Mouse (Mus musculus): ENCODE measurements at regions not wholly inside any gene's neighbourhood (a gene's known extent, or its start where the extent isn't known, plus 50 kb on each side); places are given as distances from the start of the nearest gene placed in this dataset.
"Not testable (repeated sequence)": the region's sequence is repeated elsewhere in the genome, so short reads cannot be mapped to it uniquely, and the experiment has no call there.

GRCm38 (mm10) chr17:81319605-81320004, 122.0 kb upstream of the Gm11096 start:
- DNase-seq, result peak; percentile 51 to 53

GRCm38 (mm10) chr17:81316655-81317054, 124.9 kb upstream of the Gm11096 start:
- no peak for DNase-seq

GRCm38 (mm10) chr17:81305880-81306279, 135.7 kb upstream of the Gm11096 start:
- DNase-seq, result no peak

- DNase-seq, result no peak
Measured at GRCm38 (mm10) chr17:81304574-81304973, 137.0 kb upstream of the Gm11096 start.

- no peak for DNase-seq
Measured at GRCm38 (mm10) chr17:81302490-81302889, 139.1 kb upstream of the Gm11096 start.

- DNase-seq, result no peak
Measured at GRCm38 (mm10) chr17:81291829-81292228, 149.7 kb upstream of the Gm11096 start.

- peak; percentile 4 to 10 for DNase-seq
Measured at GRCm38 (mm10) chr17:81282543-81282942, 159.0 kb upstream of the Gm11096 start.

GRCm38 (mm10) chr17:81270235-81270634, 171.3 kb upstream of the Gm11096 start:
- peak in 1 of 2 experiments; percentile 7 for DNase-seq

- DNase-seq, result no peak
Measured at GRCm38 (mm10) chr17:81261957-81262356, 179.6 kb upstream of the Gm11096 start.

- DNase-seq, result no peak
Measured at GRCm38 (mm10) chr17:81260036-81260435, 181.5 kb upstream of the Gm11096 start.

GRCm38 (mm10) chr17:81256106-81256505, 185.5 kb upstream of the Gm11096 start:
- no peak for DNase-seq

GRCm38 (mm10) chr17:81250748-81251147, 185.9 kb upstream of the Thumpd2 start:
- peak; percentile 22 to 24 for DNase-seq

GRCm38 (mm10) chr17:81246156-81246555, 181.3 kb upstream of the Thumpd2 start:
- no peak for DNase-seq

- DNase-seq, result not testable (repeated sequence)
Measured at GRCm38 (mm10) chr17:81231771-81232170, 166.9 kb upstream of the Thumpd2 start.

GRCm38 (mm10) chr17:81225281-81225680, 160.4 kb upstream of the Thumpd2 start:
- DNase-seq, result no peak

GRCm38 (mm10) chr17:81221436-81221835, 156.6 kb upstream of the Thumpd2 start:
- DNase-seq, result no peak

- no peak for DNase-seq
Measured at GRCm38 (mm10) chr17:81214844-81215243, 150.0 kb upstream of the Thumpd2 start.

GRCm38 (mm10) chr17:81212043-81212442, 147.2 kb upstream of the Thumpd2 start:
- DNase-seq, result no peak

GRCm38 (mm10) chr17:81210389-81210788, 145.5 kb upstream of the Thumpd2 start:
- DNase-seq, result no peak

- no peak for DNase-seq
Measured at GRCm38 (mm10) chr17:81209323-81209722, 144.4 kb upstream of the Thumpd2 start.

- no peak for DNase-seq
Measured at GRCm38 (mm10) chr17:81201052-81201451, 136.2 kb upstream of the Thumpd2 start.

GRCm38 (mm10) chr17:81194006-81194405, 129.1 kb upstream of the Thumpd2 start:
- DNase-seq, result no peak

- peak; percentile 85 to 87 for DNase-seq
Measured at GRCm38 (mm10) chr17:81193230-81193871, 128.5 kb upstream of the Thumpd2 start.

- DNase-seq, result peak; percentile 68 to 72
Measured at GRCm38 (mm10) chr17:81189996-81190395, 125.1 kb upstream of the Thumpd2 start.

- no peak for DNase-seq
Measured at GRCm38 (mm10) chr17:81185685-81186084, 120.8 kb upstream of the Thumpd2 start.
